Mouse (Mus musculus): Measurements from ENCODE around the gene Ssrp1. TPM values are rescaled to one million over a fixed set of nuclear protein-coding genes. Genes with fewer than 3 reads are reported as not detected.

Gene Ssrp1
- polyA plus RNA-seq, 1 experiment from 2014 or later, result 162 TPM

- H3K9ac ChIP-seq (ENCODE audit: low read depth, low read length), result no peak overlapping the region
- H3K27me3 ChIP-seq (ENCODE audit: control insufficient read depth, insufficient read depth, low read depth, low read length), result no peaks in the 10 kb centered on the region
- H3K36me3 ChIP-seq (ENCODE audit: control insufficient read depth, insufficient read depth, low read length), result no peaks in the 10 kb centered on the region
- H3K4me3 ChIP-seq (ENCODE audit: low read depth, low read length), result no peak overlapping the region
- no peak overlapping the region for H3K27ac ChIP-seq (ENCODE audit: low read length)
- ATAC-seq, result no peak
- no peaks in the 10 kb centered on the region; the same call in 1 of the 2 replicates for H3K4me1 ChIP-seq (ENCODE audit: control insufficient read depth, insufficient read depth, low read length)
- H3K4me2 ChIP-seq (ENCODE audit: low read length), result no peak overlapping the region
- no peaks in the 10 kb centered on the region for H3K9me3 ChIP-seq (replicated peaks; ENCODE audit: control insufficient read depth, low read length, poor library complexity, severe bottlenecking)
- 66% methylated on average over 6 of the region's 6 CpGs for WGBS
These were observed 6.0 kb upstream of the Ssrp1 start for GRCm38 (mm10) chr2:85030989-85031388.

- ATAC-seq, result no peak
- no peak overlapping the region for H3K4me2 ChIP-seq (ENCODE audit: low read length)
- no peaks in the 10 kb centered on the region for H3K36me3 ChIP-seq (ENCODE audit: control insufficient read depth, insufficient read depth, low read length)
- H3K9me3 ChIP-seq (replicated peaks; ENCODE audit: control insufficient read depth, low read length, poor library complexity, severe bottlenecking), result no peaks in the 10 kb centered on the region
- WGBS, result 81% methylated on average over 2 of the region's 2 CpGs
- no peaks in the 10 kb centered on the region for H3K27me3 ChIP-seq (ENCODE audit: control insufficient read depth, insufficient read depth, low read depth, low read length)
- no peak overlapping the region for H3K9ac ChIP-seq (ENCODE audit: low read depth, low read length)
- no peak overlapping the region for H3K27ac ChIP-seq (ENCODE audit: low read length)
- no peak overlapping the region for H3K4me3 ChIP-seq (ENCODE audit: low read depth, low read length)
- H3K4me1 ChIP-seq (ENCODE audit: control insufficient read depth, insufficient read depth, low read length), result peaks cover 11% of the 10 kb centered on the region
These were observed 3.9 kb upstream of the Ssrp1 start for GRCm38 (mm10) chr2:85033121-85033520.

- Histone ChIP-seq H3K36me3 (ENCODE audit: control insufficient read depth, insufficient read depth, low read length) (no peaks in the 10 kb centered on the region), H3K4me2 (ENCODE audit: low read length) (no peak overlapping the region), H3K4me1 (ENCODE audit: control insufficient read depth, insufficient read depth, low read length) (peaks cover 16% of the 10 kb centered on the region), H3K4me3 (ENCODE audit: low read depth, low read length) (no peak overlapping the region), H3K27me3 (ENCODE audit: control insufficient read depth, insufficient read depth, low read depth, low read length) (no peaks in the 10 kb centered on the region), H3K9me3 (replicated peaks; ENCODE audit: control insufficient read depth, low read length, poor library complexity, severe bottlenecking) (no peaks in the 10 kb centered on the region), H3K9ac (ENCODE audit: low read depth, low read length) (no peak overlapping the region), H3K27ac (ENCODE audit: low read length) (no peak overlapping the region)
- WGBS, result 88% methylated on average over 7 of the region's 7 CpGs
- no peak for ATAC-seq
These were observed 2.9 kb upstream of the Ssrp1 start for GRCm38 (mm10) chr2:85034169-85034568.

- H3K4me3 ChIP-seq (ENCODE audit: low read depth, low read length), result peak overlapping the region; percentile 87
- ATAC-seq, result peak; percentile 64
- H3K36me3 ChIP-seq (ENCODE audit: control insufficient read depth, insufficient read depth, low read length), result peaks cover 15% of the 10 kb centered on the region
- peak overlapping the region; percentile 97 for H3K4me2 ChIP-seq (ENCODE audit: low read length)
- H3K27me3 ChIP-seq (ENCODE audit: control insufficient read depth, insufficient read depth, low read depth, low read length), result no peaks in the 10 kb centered on the region
- WGBS, result 7% methylated on average over 11 of the region's 11 CpGs
- H3K9ac ChIP-seq (ENCODE audit: low read depth, low read length), result peak overlapping the region; percentile 96
- H3K9me3 ChIP-seq (replicated peaks; ENCODE audit: control insufficient read depth, low read length, poor library complexity, severe bottlenecking), result no peaks in the 10 kb centered on the region
- peaks cover 16% of the 10 kb centered on the region for H3K4me1 ChIP-seq (ENCODE audit: control insufficient read depth, insufficient read depth, low read length)
- peak overlapping the region; percentile 82 for H3K27ac ChIP-seq (ENCODE audit: low read length)
These were observed 457 bp upstream of the Ssrp1 start for GRCm38 (mm10) chr2:85036507-85037046.

- H3K36me3 ChIP-seq (ENCODE audit: control insufficient read depth, insufficient read depth, low read length), result peaks cover 31% of the 10 kb centered on the region
- no peak overlapping the region for H3K27ac ChIP-seq (ENCODE audit: low read length)
- no peaks in the 10 kb centered on the region for H3K9me3 ChIP-seq (replicated peaks; ENCODE audit: control insufficient read depth, low read length, poor library complexity, severe bottlenecking)
- H3K4me3 ChIP-seq (ENCODE audit: low read depth, low read length), result peak overlapping the region; percentile 87
- peaks cover 16% of the 10 kb centered on the region for H3K4me1 ChIP-seq (ENCODE audit: control insufficient read depth, insufficient read depth, low read length)
- peak overlapping the region; percentile 97 for H3K4me2 ChIP-seq (ENCODE audit: low read length)
- H3K27me3 ChIP-seq (ENCODE audit: control insufficient read depth, insufficient read depth, low read depth, low read length), result no peaks in the 10 kb centered on the region
- 72% methylated on average over 13 of the region's 13 CpGs for WGBS
- no peak for ATAC-seq
- peak overlapping the region; percentile 96 for H3K9ac ChIP-seq (ENCODE audit: low read depth, low read length)
These were observed 1.3 kb downstream of the Ssrp1 start for GRCm38 (mm10) chr2:85038336-85038735.

GRCm38 (mm10) chr2:85043623-85044022 lies 6.6 kb downstream of the Ssrp1 start:
- ATAC-seq, result no peak
- Histone ChIP-seq H3K4me3 (ENCODE audit: low read depth, low read length) (no peak overlapping the region), H3K27ac (ENCODE audit: low read length) (no peak overlapping the region), H3K36me3 (ENCODE audit: control insufficient read depth, insufficient read depth, low read length) (peaks cover 55% of the 10 kb centered on the region), H3K4me2 (ENCODE audit: low read length) (no peak overlapping the region), H3K9me3 (replicated peaks; ENCODE audit: control insufficient read depth, low read length, poor library complexity, severe bottlenecking) (no peaks in the 10 kb centered on the region), H3K9ac (ENCODE audit: low read depth, low read length) (no peak overlapping the region), H3K27me3 (ENCODE audit: control insufficient read depth, insufficient read depth, low read depth, low read length) (no peaks in the 10 kb centered on the region), H3K4me1 (ENCODE audit: control insufficient read depth, insufficient read depth, low read length) (peaks cover 7% of the 10 kb centered on the region)
- 95% methylated on average over 7 of the region's 7 CpGs for WGBS

- Histone ChIP-seq H3K4me3 (ENCODE audit: low read depth, low read length) (no peak overlapping the region), H3K9ac (ENCODE audit: low read depth, low read length) (no peak overlapping the region), H3K9me3 (replicated peaks; ENCODE audit: control insufficient read depth, low read length, poor library complexity, severe bottlenecking) (no peaks in the 10 kb centered on the region), H3K27ac (ENCODE audit: low read length) (no peak overlapping the region), H3K4me2 (ENCODE audit: low read length) (no peak overlapping the region), H3K27me3 (ENCODE audit: control insufficient read depth, insufficient read depth, low read depth, low read length) (no peaks in the 10 kb centered on the region), H3K4me1 (ENCODE audit: control insufficient read depth, insufficient read depth, low read length) (peaks cover 30% of the 10 kb centered on the region), H3K36me3 (ENCODE audit: control insufficient read depth, insufficient read depth, low read length) (peaks cover 42% of the 10 kb centered on the region)
- no peak for ATAC-seq
- 76% methylated on average over 8 of the region's 8 CpGs for WGBS
These were observed 9.2 kb downstream of the Ssrp1 start for GRCm38 (mm10) chr2:85046222-85046621.

- Histone ChIP-seq H3K4me1 (ENCODE audit: control insufficient read depth, insufficient read depth, low read length) (peaks cover 30% of the 10 kb centered on the region), H3K4me2 (ENCODE audit: low read length) (peak overlapping the region; percentile 61), H3K9me3 (replicated peaks; ENCODE audit: control insufficient read depth, low read length, poor library complexity, severe bottlenecking) (no peaks in the 10 kb centered on the region), H3K27me3 (ENCODE audit: control insufficient read depth, insufficient read depth, low read depth, low read length) (no peaks in the 10 kb centered on the region), H3K9ac (ENCODE audit: low read depth, low read length) (peak overlapping the region; percentile 83), H3K4me3 (ENCODE audit: low read depth, low read length) (peak overlapping the region; percentile 76), H3K36me3 (ENCODE audit: control insufficient read depth, insufficient read depth, low read length) (peaks cover 37% of the 10 kb centered on the region), H3K27ac (ENCODE audit: low read length) (peak overlapping the region; percentile 87)
- 50% methylated on average over 10 of the region's 10 CpGs for WGBS
- ATAC-seq, result no peak
These were observed 10.0 kb downstream of the Ssrp1 start for GRCm38 (mm10) chr2:85047081-85047480.

GRCm38 (mm10) chr2:85047596-85048167 lies 10.6 kb downstream of the Ssrp1 start, which contains the start of gene Tnks1bp1:
Gene Tnks1bp1 (plus strand): TSS chr2:85048022.
- Histone ChIP-seq H3K36me3 (ENCODE audit: control insufficient read depth, insufficient read depth, low read length) (peaks cover 35% of the 10 kb centered on the region), H3K4me1 (ENCODE audit: control insufficient read depth, insufficient read depth, low read length) (peaks cover 30% of the 10 kb centered on the region), H3K27ac (ENCODE audit: low read length) (peak within 1 kb of the TSS; percentile 87), H3K9ac (ENCODE audit: low read depth, low read length) (peak within 1 kb of the TSS; percentile 83), H3K4me2 (ENCODE audit: low read length) (peak within 1 kb of the TSS; percentile 61), H3K27me3 (ENCODE audit: control insufficient read depth, insufficient read depth, low read depth, low read length) (no peaks in the 10 kb centered on the region), H3K4me3 (ENCODE audit: low read depth, low read length) (peak within 1 kb of the TSS; percentile 76), H3K9me3 (replicated peaks; ENCODE audit: control insufficient read depth, low read length, poor library complexity, severe bottlenecking) (no peaks in the 10 kb centered on the region)
- peak; percentile 91 for ATAC-seq
- 0% methylated on average over 41 of the region's 42 CpGs for WGBS
